Mouse (Mus musculus) testis, adult 2 months (tissue): ENCODE measurements around the gene Hal.

Experiments used
- CTCF ChIP-seq: fragments of 200-500 bp; IDR thresholded peaks from 2 replicates; pipeline ENCODE4 v1.5.1; 2012; ENCODE audit warnings: low read depth, mild to moderate bottlenecking, inconsistent platforms, low read length, moderate library complexity; ENCODE audit not compliant: control insufficient read depth, insufficient read depth, insufficient replicate concordance
- POLR2A ChIP-seq: fragments of 200-500 bp; IDR thresholded peaks from 2 replicates; pipeline ENCODE4 v1.6.1; 2012; ENCODE audit warnings: low read depth, mild to moderate bottlenecking, inconsistent platforms, low read length, moderate library complexity; ENCODE audit not compliant: control insufficient read depth

DNA sequence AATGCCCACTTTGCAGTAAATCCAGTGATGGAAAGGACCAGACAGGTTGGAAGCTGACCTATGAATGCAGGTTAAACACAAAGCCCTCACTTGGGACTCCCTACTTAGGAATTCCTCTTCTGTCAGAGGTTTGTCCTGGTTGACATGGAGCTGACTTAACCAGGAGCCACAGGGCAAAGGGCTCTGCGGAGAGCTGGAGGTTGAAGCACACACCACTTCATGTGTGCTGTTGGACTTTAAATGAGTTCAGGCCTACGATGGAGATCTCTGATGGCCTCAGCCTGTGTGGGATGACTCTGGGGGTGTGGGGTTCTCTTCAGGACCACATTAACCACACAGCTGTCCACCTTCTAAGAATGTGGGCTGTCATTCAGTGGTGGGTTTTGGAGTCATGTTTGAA lies 49.7 kb downstream of the Hal start:
- no peak for TF ChIP-seq POLR2A
- no peak for TF ChIP-seq CTCF
